Mouse (Mus musculus): ENCODE results near the gene Mapkap1. TPM values are rescaled to one million over a fixed set of nuclear protein-coding genes. Genes with fewer than 3 reads are reported as not detected.
A peak's percentile ranks its signal among the peaks of the same experiment; 100 is the strongest.

Gene Mapkap1
- polyA plus RNA-seq, 1 experiment from 2014 or later = 101 TPM

GRCm38 (mm10) chr2:34600734-34601133 lies 194.2 kb downstream of the Mapkap1 start:
- Histone ChIP-seq H3K4me3 (replicated peaks) (no peak overlapping the region), H3K9me3 (no peaks in the 10 kb centered on the region), H3K9ac (replicated peaks) (no peak overlapping the region), H3K4me1 (replicated peaks) (peaks cover 48% of the 10 kb centered on the region), H3K27me3 (no peaks in the 10 kb centered on the region), H3K27ac (no peak overlapping the region), H3K4me2 (replicated peaks) (no peak overlapping the region), H3K36me3 (no peaks in the 10 kb centered on the region)
- 13% methylated on average over 7 of the region's 7 CpGs for WGBS
- no peak for ATAC-seq

GRCm38 (mm10) chr2:34602111-34602541 lies 195.6 kb downstream of the Mapkap1 start:
- H3K27ac ChIP-seq = peak overlapping the region; percentile 37; the same call in 1 of the 2 replicates

GRCm38 (mm10) chr2:34602896-34603295 lies 196.3 kb downstream of the Mapkap1 start:
- no peak overlapping the region for H3K27ac ChIP-seq
- H3K4me3 ChIP-seq (replicated peaks) = no peak overlapping the region
- peaks cover 48% of the 10 kb centered on the region for H3K4me1 ChIP-seq (replicated peaks)
- 72% methylated on average over 3 of the region's 3 CpGs for WGBS
- H3K27me3 ChIP-seq = no peaks in the 10 kb centered on the region
- no peak overlapping the region for H3K4me2 ChIP-seq (replicated peaks)
- 0 out of 2 replicates have a peak, but pooled peaks cover 4% of the 10 kb centered on the region for H3K9me3 ChIP-seq
- no peaks in the 10 kb centered on the region for H3K36me3 ChIP-seq
- no peak overlapping the region for H3K9ac ChIP-seq (replicated peaks)
- no peak for ATAC-seq

More at GRCm38 (mm10) chr2:34602111-34602541, 195.6 kb downstream of the Mapkap1 start:
- Histone ChIP-seq H3K4me2 (replicated peaks) (no peak overlapping the region), H3K9me3 (0 out of 2 replicates have a peak, but pooled peaks cover 4% of the 10 kb centered on the region), H3K36me3 (no peaks in the 10 kb centered on the region), H3K27me3 (no peaks in the 10 kb centered on the region), H3K4me1 (replicated peaks) (peaks cover 48% of the 10 kb centered on the region), H3K4me3 (replicated peaks) (no peak overlapping the region), H3K9ac (replicated peaks) (no peak overlapping the region)
- peak; percentile 62; the same call in 1 of the 2 replicates for ATAC-seq
- WGBS = 9% methylated on average over 8 of the region's 8 CpGs

GRCm38 (mm10) chr2:34603653-34604214 lies 197.2 kb downstream of the Mapkap1 start:
- Histone ChIP-seq H3K9me3 (0 out of 2 replicates have a peak, but pooled peaks cover 4% of the 10 kb centered on the region), H3K4me3 (replicated peaks) (no peak overlapping the region), H3K9ac (replicated peaks) (no peak overlapping the region), H3K4me1 (replicated peaks) (peaks cover 52% of the 10 kb centered on the region), H3K27me3 (no peaks in the 10 kb centered on the region), H3K27ac (no peak overlapping the region), H3K4me2 (replicated peaks) (no peak overlapping the region), H3K36me3 (no peaks in the 10 kb centered on the region)
- 51% methylated on average over 14 of the region's 14 CpGs for WGBS
- no peak for ATAC-seq

GRCm38 (mm10) chr2:34605040-34605439 lies 198.5 kb downstream of the Mapkap1 start:
- no peaks in the 10 kb centered on the region for H3K36me3 ChIP-seq
- 59% methylated on average over 3 of the region's 3 CpGs for WGBS
- peaks cover 46% of the 10 kb centered on the region for H3K4me1 ChIP-seq (replicated peaks)
- H3K9ac ChIP-seq (replicated peaks) = no peak overlapping the region
- 0 out of 2 replicates have a peak, but pooled peaks cover 4% of the 10 kb centered on the region for H3K9me3 ChIP-seq
- ATAC-seq = no peak
- no peak overlapping the region for H3K4me2 ChIP-seq (replicated peaks)
- no peaks in the 10 kb centered on the region for H3K27me3 ChIP-seq
- H3K4me3 ChIP-seq (replicated peaks) = no peak overlapping the region
- H3K27ac ChIP-seq = no peak overlapping the region

- H3K4me2 ChIP-seq (replicated peaks) = no peak overlapping the region
- H3K9me3 ChIP-seq = 0 out of 2 replicates have a peak, but pooled peaks cover 4% of the 10 kb centered on the region
- H3K4me3 ChIP-seq (replicated peaks) = no peak overlapping the region
- H3K36me3 ChIP-seq = no peaks in the 10 kb centered on the region
- H3K27me3 ChIP-seq = no peaks in the 10 kb centered on the region
- H3K9ac ChIP-seq (replicated peaks) = no peak overlapping the region
- H3K4me1 ChIP-seq (replicated peaks) = peaks cover 8% of the 10 kb centered on the region
- 38% methylated on average over 3 of the region's 3 CpGs for WGBS
- no peak overlapping the region; the same call in 1 of the 2 replicates for H3K27ac ChIP-seq
- no peak for ATAC-seq
These were observed 202.3 kb downstream of the Mapkap1 start for GRCm38 (mm10) chr2:34608917-34609316.

GRCm38 (mm10) chr2:34609516-34609915 lies 202.9 kb downstream of the Mapkap1 start:
- Histone ChIP-seq H3K4me3 (replicated peaks) (no peak overlapping the region), H3K9me3 (0 out of 2 replicates have a peak, but pooled peaks cover 4% of the 10 kb centered on the region), H3K27ac (no peak overlapping the region), H3K27me3 (no peaks in the 10 kb centered on the region), H3K9ac (replicated peaks) (no peak overlapping the region), H3K36me3 (no peaks in the 10 kb centered on the region), H3K4me1 (replicated peaks) (0 out of 2 replicates have a peak, but pooled peaks cover 4% of the 10 kb centered on the region), H3K4me2 (replicated peaks) (no peak overlapping the region)
- WGBS = 93% methylated on average over 4 of the region's 4 CpGs
- no peak for ATAC-seq

GRCm38 (mm10) chr2:34620778-34621415 lies 214.3 kb downstream of the Mapkap1 start:
- no peak overlapping the region for H3K9ac ChIP-seq (replicated peaks)
- no peak overlapping the region for H3K27ac ChIP-seq
- no peak overlapping the region for H3K4me3 ChIP-seq (replicated peaks)
- no peak for ATAC-seq
- H3K4me1 ChIP-seq (replicated peaks) = 0 out of 2 replicates have a peak, but pooled peaks cover 7% of the 10 kb centered on the region
- no peak overlapping the region for H3K4me2 ChIP-seq (replicated peaks)
- no peaks in the 10 kb centered on the region for H3K9me3 ChIP-seq
- no peaks in the 10 kb centered on the region for H3K27me3 ChIP-seq
- H3K36me3 ChIP-seq = peaks cover 30% of the 10 kb centered on the region
- WGBS = 85% methylated on average over 10 of the region's 10 CpGs

- WGBS = 88% methylated on average over 8 of the region's 8 CpGs
- no peak overlapping the region for H3K4me2 ChIP-seq (replicated peaks)
- ATAC-seq = no peak
These were observed 214.9 kb downstream of the Mapkap1 start for GRCm38 (mm10) chr2:34621485-34621884.

GRCm38 (mm10) chr2:34622518-34622917 lies 215.9 kb downstream of the Mapkap1 start:
- ATAC-seq = no peak
- Histone ChIP-seq H3K9me3 (no peaks in the 10 kb centered on the region), H3K4me2 (replicated peaks) (no peak overlapping the region), H3K4me1 (replicated peaks) (0 out of 2 replicates have a peak, but pooled peaks cover 7% of the 10 kb centered on the region), H3K4me3 (replicated peaks) (no peak overlapping the region), H3K27ac (no peak overlapping the region), H3K9ac (replicated peaks) (no peak overlapping the region), H3K27me3 (no peaks in the 10 kb centered on the region), H3K36me3 (peaks cover 31% of the 10 kb centered on the region)
- WGBS = 90% methylated on average over 11 of the region's 11 CpGs

More at GRCm38 (mm10) chr2:34621485-34621884, 214.9 kb downstream of the Mapkap1 start:
- no peak overlapping the region for H3K4me3 ChIP-seq (replicated peaks)
- no peaks in the 10 kb centered on the region for H3K9me3 ChIP-seq
- H3K36me3 ChIP-seq = peaks cover 31% of the 10 kb centered on the region
- H3K27ac ChIP-seq = no peak overlapping the region
- H3K4me1 ChIP-seq (replicated peaks) = 0 out of 2 replicates have a peak, but pooled peaks cover 7% of the 10 kb centered on the region
- no peaks in the 10 kb centered on the region for H3K27me3 ChIP-seq
- H3K9ac ChIP-seq (replicated peaks) = no peak overlapping the region

- Histone ChIP-seq H3K4me1 (replicated peaks) (0 out of 2 replicates have a peak, but pooled peaks cover 10% of the 10 kb centered on the region), H3K4me3 (replicated peaks) (no peak overlapping the region), H3K9me3 (no peaks in the 10 kb centered on the region), H3K27me3 (no peaks in the 10 kb centered on the region), H3K4me2 (replicated peaks) (no peak overlapping the region), H3K36me3 (peaks cover 31% of the 10 kb centered on the region), H3K27ac (no peak overlapping the region; the same call in 1 of the 2 replicates), H3K9ac (replicated peaks) (no peak overlapping the region)
- no peak for ATAC-seq
- WGBS = 87% methylated on average over 8 of the region's 8 CpGs
These were observed 216.6 kb downstream of the Mapkap1 start for GRCm38 (mm10) chr2:34623181-34623580.

- Histone ChIP-seq H3K4me3 (replicated peaks) (no peak overlapping the region), H3K27ac (no peak overlapping the region), H3K4me2 (replicated peaks) (no peak overlapping the region), H3K9ac (replicated peaks) (no peak overlapping the region), H3K9me3 (no peaks in the 10 kb centered on the region), H3K4me1 (replicated peaks) (0 out of 2 replicates have a peak, but pooled peaks cover 10% of the 10 kb centered on the region), H3K36me3 (peaks cover 31% of the 10 kb centered on the region), H3K27me3 (no peaks in the 10 kb centered on the region)
- ATAC-seq = no peak
- WGBS = 94% methylated on average over 12 of the region's 12 CpGs
These were observed 217.5 kb downstream of the Mapkap1 start for GRCm38 (mm10) chr2:34624076-34624475.

Measured in midbrain, embryonic 13.5 days (tissue).